Mouse (Mus musculus) layer of hippocampus, adult 9-10 months (tissue): ENCODE measurements around the gene Ambra1.

Experiments used
- DNase-seq: peaks from one replicate; pipeline ENCODE4 v3.0.0; 2022; ENCODE audit warnings: low spot score

Ambra1 gene

DNA sequence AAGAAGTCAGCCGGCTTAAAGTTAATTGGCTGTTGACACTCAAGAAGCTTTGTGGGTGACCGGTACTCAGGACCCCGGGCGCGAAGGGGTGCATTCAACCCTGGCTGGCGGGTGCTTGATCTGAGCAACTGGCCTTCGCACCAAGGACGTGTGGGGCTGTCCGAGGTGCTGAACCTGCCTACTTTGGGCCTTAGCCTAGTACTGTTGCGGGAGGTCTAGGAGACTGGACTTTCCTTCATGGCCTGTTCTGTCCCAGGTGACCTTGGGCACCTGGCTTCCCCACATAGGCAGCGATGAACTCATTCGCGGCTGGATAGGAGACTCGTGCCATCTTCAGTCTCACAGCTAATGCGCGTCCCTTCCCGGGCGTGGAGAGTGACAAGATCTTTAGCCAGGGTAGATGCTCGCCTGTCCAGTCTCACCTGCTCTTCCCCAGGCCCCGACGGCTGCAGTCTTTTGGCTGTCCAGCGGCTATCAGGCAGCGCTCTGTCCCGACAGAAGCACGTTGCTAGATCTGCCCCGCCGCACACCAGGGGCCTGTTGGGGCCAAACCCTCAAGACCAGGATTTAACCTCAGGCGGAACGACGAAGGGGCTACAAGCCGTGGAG lies 191.4 kb downstream of the Ambra1 start:
- no peak for DNase-seq

DNA sequence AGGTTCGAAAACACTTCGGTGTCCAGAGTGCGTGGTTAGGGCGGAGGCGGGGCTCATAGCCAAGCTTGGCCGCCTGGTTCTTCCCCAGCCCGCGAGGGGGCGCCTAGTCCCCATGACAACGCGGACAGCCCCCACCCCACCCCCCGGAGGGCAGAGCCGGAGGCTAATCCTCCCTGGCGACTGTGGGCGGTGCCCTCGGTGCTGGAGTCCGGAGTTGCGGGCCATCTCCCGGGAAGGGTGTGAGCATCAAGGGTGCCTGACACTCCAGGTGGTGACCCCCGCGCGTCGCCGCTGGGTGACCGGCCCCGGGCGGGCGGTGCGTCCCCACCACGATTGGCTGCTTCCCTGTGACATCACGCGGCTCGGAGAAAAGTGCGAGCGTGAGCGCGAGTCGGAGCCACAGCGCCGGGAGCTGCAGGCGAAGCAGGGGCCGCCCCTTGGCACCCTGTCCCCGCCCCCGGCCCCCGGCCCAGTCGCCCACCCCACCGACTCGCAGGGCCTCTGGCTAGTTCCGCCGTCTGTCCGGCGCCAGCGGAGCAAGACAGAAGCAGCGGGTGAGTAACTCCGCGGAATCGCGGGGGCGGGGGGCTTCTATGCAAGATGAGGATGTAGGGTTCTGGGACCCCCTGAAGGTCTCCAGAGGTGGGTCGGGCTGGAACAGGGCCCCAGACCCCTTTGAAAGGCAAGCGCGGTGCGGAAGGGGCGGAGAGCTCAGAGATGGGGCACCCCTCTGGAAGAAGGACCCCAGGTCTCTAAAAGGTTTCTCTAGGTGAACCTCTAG lies 192.0 kb downstream of the Ambra1 start:
- DNase-seq: no peak

DNA sequence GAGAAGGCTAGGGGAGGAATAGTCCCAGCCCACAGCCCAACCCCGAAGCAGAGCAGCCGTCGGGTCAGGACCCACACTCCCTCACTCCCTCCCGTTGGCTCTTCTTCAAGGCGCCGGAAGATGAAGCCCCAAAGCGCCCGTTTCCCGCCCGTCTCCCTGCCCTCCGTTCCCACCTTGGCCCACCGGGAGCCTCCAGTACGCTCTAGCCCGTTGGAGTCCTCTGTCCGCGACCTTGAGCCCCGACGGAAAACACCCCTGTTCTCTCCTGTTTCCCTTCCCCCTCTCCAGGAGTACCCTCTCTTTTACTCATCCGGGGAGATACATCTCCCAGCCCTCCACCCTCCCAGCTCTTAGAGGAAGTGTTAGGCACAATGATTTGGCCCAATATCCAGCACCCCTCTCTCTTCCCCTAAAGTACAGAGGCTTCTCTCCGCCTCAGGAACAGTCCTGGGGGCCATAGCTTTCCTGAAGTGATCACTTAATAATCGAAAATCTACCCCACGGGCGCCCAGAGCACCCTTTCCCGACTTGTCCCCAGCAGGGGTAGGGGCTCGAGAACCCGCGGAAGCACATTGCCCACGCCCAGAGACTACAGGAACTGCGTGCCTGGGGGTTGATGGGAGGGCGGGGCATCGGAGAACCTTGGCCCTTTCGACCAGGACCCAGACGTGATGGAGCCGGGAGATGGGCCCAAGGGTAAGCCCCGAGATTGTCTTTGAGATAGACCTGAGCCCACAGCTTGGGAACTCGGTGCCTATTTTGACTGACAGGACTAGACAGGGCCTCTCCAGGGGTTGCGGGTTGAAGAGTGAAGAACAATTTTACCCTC lies 192.9 kb downstream of the Ambra1 start:
- no peak for DNase-seq

DNA sequence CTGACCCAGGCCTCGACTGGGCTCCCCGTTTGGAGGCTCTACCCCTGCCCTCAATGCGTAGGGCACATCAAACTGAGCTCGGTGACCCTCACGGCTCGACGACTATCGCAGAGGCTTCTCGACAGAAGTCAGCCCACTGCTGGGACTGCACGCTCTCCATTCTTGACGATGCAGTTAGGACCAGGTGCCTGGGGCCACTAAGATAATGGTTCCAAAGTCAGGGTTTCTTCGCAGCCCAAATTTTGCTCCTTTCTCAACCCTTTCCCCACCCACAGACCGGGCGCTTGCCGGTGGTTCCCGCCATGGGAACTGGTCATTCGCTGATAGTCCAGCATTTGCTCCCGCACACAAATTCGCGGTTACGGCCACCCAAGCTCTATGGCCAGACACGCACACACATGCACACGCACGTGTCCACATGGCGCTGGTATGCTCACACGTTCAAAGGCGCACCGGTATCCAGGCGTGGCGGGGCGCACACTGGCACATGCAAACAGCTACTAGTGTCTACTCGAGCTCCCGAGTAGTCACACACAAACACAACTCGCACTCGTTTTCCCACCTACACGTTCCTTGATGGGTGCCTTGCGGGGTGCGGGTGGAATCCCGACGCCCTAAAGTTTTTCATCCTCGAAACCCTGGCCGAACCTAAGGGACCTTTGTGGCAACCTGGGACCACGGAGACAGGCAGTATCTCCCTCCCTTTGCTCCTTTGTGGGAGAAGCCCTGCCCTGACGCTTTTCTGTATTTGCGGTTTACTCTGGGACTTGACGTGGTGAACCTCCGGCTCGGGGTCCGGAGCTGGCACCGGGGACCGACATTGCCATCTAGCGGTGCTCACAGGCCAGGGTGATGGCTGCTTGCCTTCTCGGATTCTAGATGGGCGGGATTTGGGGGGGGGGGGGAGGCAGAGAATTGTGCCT lies 193.7 kb downstream of the Ambra1 start:
- DNase-seq: no peak

DNA sequence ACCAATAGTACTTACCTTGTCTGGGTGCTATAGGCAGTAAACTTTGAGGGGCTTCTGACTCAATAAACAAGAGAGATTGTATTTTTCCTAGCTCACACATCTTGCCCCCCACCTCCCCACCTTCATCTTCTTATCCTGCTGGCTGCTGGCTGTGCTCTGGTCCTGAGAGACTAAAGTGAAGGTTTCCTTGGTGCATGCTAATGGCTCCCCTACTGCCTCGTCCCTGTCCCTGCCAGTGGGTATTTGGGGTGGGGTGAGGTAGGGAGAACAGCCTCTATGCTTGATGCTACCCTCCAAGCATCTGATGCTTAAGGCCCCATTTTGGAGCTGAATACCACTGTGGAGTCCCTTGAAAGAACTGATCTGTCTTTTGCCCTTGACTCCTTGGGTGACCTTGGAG lies 194.8 kb downstream of the Ambra1 start:
- no peak for DNase-seq

DNA sequence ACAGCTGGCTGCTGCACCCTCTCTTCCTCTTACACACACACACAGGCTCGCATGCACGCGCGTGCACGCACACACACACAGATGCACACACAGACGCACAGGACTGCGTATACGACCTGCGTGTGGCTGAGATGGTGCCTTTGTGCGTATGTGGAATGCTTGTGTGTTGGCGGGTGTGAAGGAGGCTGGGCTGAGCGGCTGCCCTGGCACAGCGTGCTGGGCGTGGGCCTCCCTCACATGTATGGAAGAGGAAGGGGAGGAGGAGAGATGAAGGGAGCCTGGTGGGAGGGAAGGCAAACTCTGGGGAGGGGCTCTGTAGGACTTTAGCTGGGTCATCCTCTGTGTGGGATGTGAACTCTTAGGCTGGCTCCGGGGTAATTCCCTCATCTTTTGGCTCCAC lies 195.5 kb downstream of the Ambra1 start:
- no peak for DNase-seq

DNA sequence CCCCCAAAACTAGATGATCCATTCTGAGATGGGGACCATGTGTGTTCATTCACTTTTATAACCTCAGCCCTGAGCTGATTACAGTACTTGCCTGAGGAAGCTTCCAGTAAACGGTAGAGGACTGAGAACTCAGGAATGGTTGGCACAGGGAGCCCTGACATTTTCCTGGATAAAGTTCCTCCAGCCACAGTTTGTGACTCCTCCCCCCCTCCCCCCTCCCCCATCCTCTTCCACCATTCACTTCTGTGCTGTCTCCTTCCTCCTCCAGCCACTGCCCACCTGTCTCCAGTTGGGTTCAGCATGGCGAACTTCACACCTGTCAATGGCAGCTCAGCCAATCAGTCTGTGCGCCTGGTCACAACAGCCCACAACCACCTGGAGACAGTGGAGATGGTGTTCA lies 197.0 kb downstream of the Ambra1 start, which contains the start of gene Chrm4:
Gene Chrm4 (plus strand): TSS at position 301 of the 400 bp plus-strand sequence.
- no peak for DNase-seq

DNA sequence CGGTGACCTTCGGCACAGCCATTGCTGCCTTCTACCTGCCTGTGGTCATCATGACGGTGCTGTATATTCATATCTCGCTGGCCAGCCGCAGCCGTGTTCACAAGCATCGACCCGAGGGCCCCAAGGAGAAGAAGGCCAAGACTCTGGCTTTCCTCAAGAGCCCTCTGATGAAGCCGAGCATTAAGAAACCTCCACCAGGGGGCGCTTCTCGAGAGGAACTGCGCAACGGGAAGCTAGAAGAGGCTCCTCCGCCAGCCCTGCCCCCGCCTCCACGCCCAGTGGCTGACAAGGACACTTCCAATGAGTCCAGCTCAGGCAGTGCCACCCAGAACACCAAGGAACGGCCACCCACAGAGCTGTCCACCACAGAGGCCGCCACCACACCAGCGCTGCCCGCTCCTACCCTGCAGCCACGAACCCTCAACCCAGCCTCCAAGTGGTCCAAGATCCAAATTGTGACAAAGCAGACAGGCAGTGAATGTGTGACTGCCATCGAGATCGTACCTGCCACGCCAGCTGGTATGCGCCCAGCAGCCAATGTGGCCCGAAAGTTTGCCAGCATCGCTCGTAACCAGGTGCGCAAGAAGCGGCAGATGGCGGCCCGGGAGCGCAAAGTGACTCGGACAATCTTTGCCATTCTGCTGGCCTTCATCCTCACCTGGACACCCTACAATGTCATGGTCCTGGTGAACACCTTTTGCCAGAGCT lies 198.0 kb downstream of the Ambra1 start:
- DNase-seq: no peak

DNA sequence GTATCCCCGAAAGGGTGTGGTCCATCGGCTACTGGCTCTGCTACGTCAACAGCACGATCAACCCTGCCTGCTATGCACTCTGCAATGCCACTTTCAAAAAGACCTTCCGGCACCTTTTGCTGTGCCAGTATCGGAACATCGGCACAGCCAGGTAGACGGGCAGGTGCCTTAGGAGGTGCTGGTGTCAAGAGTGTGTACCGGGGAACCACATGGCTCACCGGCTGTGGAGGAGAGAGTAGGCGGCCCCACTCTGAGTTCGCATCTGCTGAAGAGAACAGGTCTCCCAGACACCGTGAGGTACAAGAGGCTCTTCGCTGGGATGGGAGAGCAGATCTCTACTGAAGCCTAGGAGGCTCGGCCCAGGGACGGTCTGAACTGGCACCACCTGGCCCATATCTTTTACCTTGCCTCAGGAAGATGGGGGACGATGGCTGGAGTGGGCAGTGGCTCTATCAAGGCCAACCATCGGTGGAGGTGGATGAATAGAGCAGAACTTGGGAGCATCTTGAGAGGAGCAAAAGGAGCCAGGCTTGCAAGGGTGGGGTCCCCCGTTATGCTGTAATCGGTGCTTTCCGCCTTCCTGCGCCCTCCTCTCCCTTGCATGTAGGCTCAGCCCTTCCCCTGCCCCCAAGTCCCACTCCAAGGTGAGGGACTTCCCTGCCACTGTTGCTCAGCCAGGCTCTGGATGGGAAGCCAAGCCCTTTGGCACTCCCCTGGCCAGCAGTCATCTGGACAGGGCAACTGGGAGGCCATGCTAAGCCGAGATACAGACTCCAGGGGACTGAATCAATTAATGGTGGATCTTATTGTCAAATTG lies 198.8 kb downstream of the Ambra1 start:
- DNase-seq: no peak

DNA sequence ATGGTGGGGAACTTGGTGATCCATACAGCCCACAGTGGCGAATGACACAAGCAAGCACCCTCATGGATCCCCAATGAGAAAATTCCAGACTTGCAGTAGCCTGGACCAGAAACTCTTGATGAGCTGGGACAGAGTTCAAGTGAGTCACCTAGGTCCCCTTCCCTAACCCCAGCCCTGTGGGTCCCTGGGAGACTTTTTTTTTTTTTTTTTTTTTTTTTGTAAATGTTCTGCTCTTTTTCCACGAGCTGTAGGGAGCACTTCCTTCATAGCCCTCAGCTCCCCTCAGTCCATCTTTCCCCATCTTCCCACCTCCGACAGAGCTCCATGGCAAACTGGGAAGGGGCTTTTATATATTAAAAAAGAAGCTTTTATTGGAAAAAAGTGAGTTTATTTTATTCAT lies 199.5 kb downstream of the Ambra1 start:
- DNase-seq: no peak

DNA sequence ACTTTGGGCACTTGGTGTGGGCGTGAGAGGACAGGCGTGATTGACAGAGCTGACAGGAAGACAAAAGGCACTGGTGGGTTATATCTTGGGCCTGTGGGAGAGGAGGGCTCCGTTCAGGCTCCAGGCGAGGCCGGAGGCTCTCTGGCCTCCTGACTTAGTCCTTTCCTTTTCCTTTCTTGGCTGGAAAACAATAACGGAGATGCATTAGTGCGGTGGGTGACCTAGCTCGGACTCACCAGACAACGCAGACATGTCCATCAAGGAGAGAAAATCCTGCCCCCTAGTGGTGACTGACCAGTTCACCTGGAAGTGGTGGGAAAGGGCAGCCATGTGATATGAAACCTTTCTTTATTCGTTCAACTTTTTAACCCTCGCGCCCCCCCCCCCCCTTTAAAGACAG lies 200.0 kb downstream of the Ambra1 start:
- DNase-seq: no peak

DNA sequence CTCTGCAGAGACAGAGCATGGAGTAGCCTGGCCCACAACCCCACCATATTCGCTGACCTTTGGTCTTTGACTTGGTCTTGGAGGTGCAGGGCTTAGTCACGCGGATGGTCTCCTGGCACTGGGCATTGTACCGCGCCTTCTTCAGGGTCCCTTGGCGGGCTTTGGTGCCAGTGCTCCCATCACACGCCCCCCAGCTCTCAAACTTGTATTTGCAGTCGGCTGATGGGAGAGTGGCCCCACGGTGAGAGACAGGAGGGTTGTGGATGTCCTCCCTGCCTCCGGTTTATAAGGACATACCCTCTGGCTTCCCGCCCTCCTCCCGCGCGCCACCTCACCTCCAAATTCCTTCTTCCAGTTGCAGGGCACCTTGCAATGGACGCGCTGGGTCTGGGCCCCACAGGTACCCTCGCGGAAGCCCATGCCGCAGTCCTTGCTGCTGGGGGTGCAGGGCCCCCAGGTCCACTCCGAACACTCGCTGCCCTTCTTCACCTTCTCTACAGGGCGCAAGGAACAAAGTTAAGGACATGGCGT lies 200.9 kb downstream of the Ambra1 start:
- DNase-seq: no peak

DNA sequence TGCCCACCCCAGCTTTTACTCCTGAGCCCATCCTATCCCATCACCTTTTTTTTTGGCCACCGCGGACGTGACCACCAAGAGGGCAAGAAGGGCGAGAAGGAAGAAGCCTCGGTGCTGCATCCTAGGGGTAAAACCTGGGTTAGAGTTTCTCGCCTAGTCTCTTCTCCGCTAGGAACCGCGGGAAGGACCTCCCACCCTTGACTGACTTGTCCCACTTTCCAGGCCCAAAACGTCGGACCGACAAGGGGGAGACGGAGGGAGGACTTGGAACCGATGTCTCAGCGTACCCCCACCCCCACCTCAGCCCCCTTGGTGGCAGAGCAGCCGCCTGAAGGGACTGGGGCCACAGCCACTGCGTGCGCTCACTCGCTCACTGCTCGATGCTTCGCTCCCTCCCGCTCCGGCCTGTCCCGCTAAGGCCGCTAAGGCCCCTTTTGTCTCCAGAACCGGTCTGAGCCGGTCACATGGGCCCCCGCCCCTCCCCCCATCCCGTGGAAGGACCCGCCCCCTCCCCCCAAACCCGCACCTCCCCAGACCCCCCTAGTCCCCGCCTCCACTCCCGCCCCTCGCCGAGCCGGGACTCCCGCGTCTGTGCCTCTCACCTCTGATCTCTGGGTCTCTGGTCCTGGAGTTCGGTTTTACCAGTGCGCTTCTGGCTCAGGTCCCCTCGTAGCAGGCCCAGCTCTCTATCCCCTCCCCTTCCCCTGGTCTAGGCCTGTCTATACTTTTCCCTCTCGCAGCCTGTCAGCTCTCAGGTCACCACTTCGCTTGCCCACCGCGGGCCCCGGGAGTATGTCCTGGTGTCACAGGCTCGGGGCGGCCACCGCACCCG lies 201.6 kb downstream of the Ambra1 start:
- no peak for DNase-seq

DNA sequence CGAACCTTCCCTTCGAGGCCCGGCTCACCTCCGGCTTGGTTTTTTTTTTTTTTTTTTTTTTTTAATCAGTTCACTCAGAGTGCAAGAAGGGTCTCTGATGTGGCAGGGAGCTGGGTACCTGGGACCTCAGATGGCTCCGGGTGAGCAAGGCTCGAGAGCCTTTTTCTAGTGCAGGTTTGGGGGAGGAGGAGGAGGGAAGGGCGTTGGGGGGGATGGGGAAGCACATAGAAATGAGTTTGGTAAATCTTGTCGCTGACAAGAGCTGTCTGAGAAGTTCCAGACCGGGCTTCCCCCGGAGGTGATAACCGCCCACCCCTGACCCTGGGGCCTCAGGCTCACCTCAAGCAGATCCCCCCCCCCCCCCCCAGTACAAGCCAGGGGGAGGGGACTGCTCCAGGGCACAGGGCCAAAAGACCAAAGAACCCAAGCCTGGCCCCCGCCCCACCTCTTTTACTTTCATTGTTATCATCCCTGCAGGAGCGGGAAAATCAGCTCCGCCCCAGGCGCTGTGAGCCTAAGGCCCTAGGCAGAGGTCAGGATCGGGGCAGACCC lies 202.3 kb downstream of the Ambra1 start, which contains the start of gene Mdk:
Gene Mdk (minus strand): TSS at position 138 of the 552 bp plus-strand sequence.
- no peak for DNase-seq

DNA sequence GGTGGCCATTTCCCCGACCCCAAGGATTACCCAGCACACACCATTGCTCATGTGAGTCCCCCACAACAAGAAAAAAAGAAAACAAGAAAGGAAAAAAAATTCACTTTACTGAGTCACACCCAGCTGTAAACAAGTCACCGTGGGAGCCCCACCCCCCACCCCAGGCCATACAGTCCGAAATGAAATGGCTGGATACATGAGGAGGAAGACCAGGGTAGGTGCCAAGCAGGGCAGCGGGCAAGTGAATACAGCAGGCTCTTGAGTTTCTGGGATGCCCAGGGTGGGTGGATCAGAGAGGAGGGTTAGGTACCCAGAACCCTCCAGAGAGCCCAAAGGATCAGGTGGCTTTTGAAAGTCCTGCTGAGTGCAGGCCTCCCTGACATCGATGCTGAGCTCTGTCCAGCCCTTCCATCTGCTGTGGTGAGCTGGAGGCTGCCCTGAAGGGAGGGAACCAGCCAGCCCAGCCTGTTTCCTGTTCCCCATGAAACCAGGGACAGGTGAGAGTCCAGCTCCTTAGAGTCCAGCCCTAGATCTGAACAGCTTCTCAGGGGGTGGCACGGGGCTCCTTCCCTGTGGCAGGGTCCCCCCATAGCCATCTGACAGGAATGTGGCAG lies 202.9 kb downstream of the Ambra1 start:
- no peak for DNase-seq

DNA sequence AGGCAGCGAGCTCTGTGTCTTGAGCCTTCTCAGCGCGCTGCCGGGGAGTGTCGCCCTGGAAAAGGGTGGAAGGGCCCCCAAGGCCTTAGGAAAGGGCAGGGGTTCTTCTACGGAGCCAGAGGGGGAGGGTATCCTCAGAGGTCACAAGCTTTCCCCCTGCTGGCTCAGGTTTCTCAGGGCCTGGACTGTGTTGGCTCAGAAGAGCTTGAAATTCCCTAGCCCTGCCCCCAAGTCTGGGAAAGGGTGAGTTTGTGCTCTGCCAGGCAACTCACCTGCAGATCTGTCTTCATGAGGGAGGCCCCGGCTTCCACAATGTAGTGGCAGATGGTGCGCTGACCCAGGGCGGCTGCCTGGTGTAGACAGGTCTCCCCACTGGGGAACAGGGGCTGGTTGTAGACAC lies 203.5 kb downstream of the Ambra1 start:
- no peak for DNase-seq

DNA sequence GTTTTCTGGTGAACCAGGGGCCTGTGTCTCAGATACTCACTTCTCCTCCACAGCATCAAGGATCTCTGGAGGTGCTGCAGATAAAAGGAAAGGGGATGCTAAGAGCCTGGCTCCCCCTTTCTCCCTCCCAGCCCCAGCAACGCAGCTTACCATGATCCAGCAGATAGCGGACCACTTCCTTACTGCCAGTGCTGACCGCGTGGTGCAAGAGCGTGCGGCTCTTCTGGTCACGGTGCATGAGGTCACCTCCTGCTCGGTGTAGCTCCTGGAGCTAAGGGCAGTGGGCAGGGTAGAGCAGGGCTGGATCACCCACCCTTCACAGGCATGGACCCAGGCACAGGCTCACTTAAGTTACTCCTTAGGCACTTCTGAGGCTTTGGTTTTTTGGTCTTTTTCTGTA lies 204.1 kb downstream of the Ambra1 start:
- DNase-seq: no peak

DNA sequence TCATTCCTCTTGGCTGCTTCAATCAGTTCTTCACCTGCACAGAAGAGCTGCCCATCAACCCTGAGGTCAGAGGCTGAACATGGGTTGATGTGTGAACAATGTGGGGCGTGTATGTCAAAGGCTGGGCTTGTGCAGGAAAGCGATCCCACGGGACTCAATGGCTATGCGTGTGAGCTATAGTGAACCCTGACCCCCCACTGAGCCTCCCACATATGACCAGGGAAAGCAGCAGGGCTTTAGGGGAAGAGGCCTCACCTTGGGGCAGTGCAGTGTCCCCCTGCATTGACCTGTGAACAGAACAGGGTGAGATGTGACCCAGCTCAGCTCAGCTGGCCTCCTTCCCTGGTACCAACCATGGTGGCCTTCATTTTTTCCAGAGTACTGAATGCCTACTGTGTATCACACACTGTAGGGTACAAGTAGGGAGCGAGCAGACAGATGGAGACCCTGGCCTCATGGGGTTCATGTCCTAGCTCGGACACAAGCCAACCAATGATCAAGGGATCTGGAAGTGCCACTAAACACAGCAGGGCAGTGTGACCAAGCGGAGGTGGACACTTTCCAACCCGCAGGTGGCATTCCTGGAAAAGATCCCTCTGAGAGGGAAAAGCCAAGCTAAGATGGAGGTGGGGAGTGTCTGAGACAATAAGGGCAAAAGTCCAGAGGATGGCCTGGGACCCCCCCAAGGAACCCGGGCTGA lies 205.0 kb downstream of the Ambra1 start:
- DNase-seq: no peak
